Mouse (Mus musculus) kidney, postnatal 36 days (tissue): ENCODE measurements at regions not wholly inside any gene's neighbourhood (a gene's known extent, or its start where the extent isn't known, plus 50 kb on each side); places are given as distances from the start of the nearest gene placed in this dataset.
"Not testable (repeated sequence)": the region's sequence is repeated elsewhere in the genome, so short reads cannot be mapped to it uniquely, and the experiment has no call there.

Experiments
- DNase-seq, 2 experiments: peaks; one replicate each; pipeline ENCODE4 v3.0.0; 2021 to 2022; ENCODE audit warnings: mixed read lengths in 2 of 2

- DNase-seq, result no peak
Observed at GRCm38 (mm10) chr2:18617520-18617919, 54.7 kb upstream of the Commd3 start.

GRCm38 (mm10) chr2:18609868-18610185 is 62.4 kb upstream of the Commd3 start:
- DNase-seq, result no peak

GRCm38 (mm10) chr2:18609075-18609867 is 62.9 kb upstream of the Commd3 start:
- peak in 1 of 2 experiments; percentile 33 for DNase-seq

GRCm38 (mm10) chr2:18608260-18609074 is 63.7 kb upstream of the Commd3 start:
- peak; percentile 14 to 46 for DNase-seq

GRCm38 (mm10) chr2:18607586-18608259 is 64.5 kb upstream of the Commd3 start:
- DNase-seq, result no peak

- peak; percentile 10 to 16 for DNase-seq
Observed at GRCm38 (mm10) chr2:18607088-18607487, 65.1 kb upstream of the Commd3 start.

- DNase-seq, result no peak
Observed at GRCm38 (mm10) chr2:18592221-18592620, 80.0 kb upstream of the Commd3 start.

- DNase-seq, result peak in 1 of 2 experiments; percentile 24
Observed at GRCm38 (mm10) chr2:18588232-18588631, 84.0 kb upstream of the Commd3 start.

- peak; percentile 13 to 42 for DNase-seq
Observed at GRCm38 (mm10) chr2:18587746-18588231, 84.4 kb upstream of the Commd3 start.

- DNase-seq, result peak; percentile 81 to 89
Observed at GRCm38 (mm10) chr2:18586925-18587724, 85.1 kb upstream of the Commd3 start.

- DNase-seq, result no peak
Observed at GRCm38 (mm10) chr2:18585564-18586336, 86.4 kb upstream of the Commd3 start.

GRCm38 (mm10) chr2:18558133-18558532 is 114.1 kb upstream of the Commd3 start:
- DNase-seq, result no peak

- no peak for DNase-seq
Observed at GRCm38 (mm10) chr2:18547964-18548643, 124.1 kb upstream of the Commd3 start.

GRCm38 (mm10) chr2:18524387-18524786 is 131.8 kb upstream of the Dnajc1 start:
- no peak for DNase-seq

- DNase-seq, result peak; percentile 21 to 44
Observed at GRCm38 (mm10) chr2:18523911-18524310, 131.3 kb upstream of the Dnajc1 start.

- peak in 1 of 2 experiments; percentile 5 for DNase-seq
Observed at GRCm38 (mm10) chr2:18513435-18513834, 120.8 kb upstream of the Dnajc1 start.

- no peak for DNase-seq
Observed at GRCm38 (mm10) chr2:18509317-18509716, 116.7 kb upstream of the Dnajc1 start.

GRCm38 (mm10) chr2:18473361-18473771 is 80.7 kb upstream of the Dnajc1 start:
- DNase-seq, result peak; percentile 6 to 36

- no peak for DNase-seq
Observed at GRCm38 (mm10) chr2:18460901-18461300, 68.3 kb upstream of the Dnajc1 start.

- not testable (repeated sequence) for DNase-seq
Observed at GRCm38 (mm10) chr2:18460281-18460680, 67.7 kb upstream of the Dnajc1 start.

GRCm38 (mm10) chr2:18453426-18453825 is 60.8 kb upstream of the Dnajc1 start:
- DNase-seq, result not testable (repeated sequence)
